Mouse (Mus musculus) ES-E14 (cell line): ENCODE measurements around the gene Srsf3.

Experiments
- HCFC1 ChIP-seq: IDR thresholded peaks from 2 replicates; pipeline ENCODE4 v1.6.1; 2012; ENCODE audit warnings: low read length, inconsistent platforms, borderline replicate concordance; ENCODE audit not compliant: insufficient read depth
- MAFK ChIP-seq: IDR thresholded peaks from 2 replicates; pipeline ENCODE4 v1.6.1; 2014; ENCODE audit warnings: mild to moderate bottlenecking, low read depth, low read length, inconsistent platforms; ENCODE audit not compliant: insufficient read depth

- no peak for TF ChIP-seq MAFK
- no peak for TF ChIP-seq HCFC1
These were observed 18.2 kb upstream of the Srsf3 start for GRCm38 (mm10) chr17:29014235-29014634.
